Mouse (Mus musculus): Measurements from ENCODE around the gene Nfatc3. TPM values are rescaled to one million over a fixed set of nuclear protein-coding genes. Genes with fewer than 3 reads are reported as not detected.

The Nfatc3 gene
- polyA plus RNA-seq, 1 experiment from 2014 or later: 26.6 TPM

Other genes starting within 250 kb of the Nfatc3 start
- gene Ranbp10, start 231.5 kb upstream of the Nfatc3 start, polyA plus RNA-seq (2015; fragmentation: Nextera tagmentation; extraction: Ambion mirVana): 8.4 and 9.9 TPM in 2 replicates
- 0.10 and 0.18 TPM in 2 replicates for gene Tsnaxip1, start 231.1 kb upstream of the Nfatc3 start, polyA plus RNA-seq (2015; fragmentation: Nextera tagmentation; extraction: Ambion mirVana)
- gene Cenpt, start 205.6 kb upstream of the Nfatc3 start, polyA plus RNA-seq (2015; fragmentation: Nextera tagmentation; extraction: Ambion mirVana): 25.1 and 28.2 TPM in 2 replicates
- 55.4 and 56.2 TPM in 2 replicates for gene Thap11, start 203.7 kb upstream of the Nfatc3 start, polyA plus RNA-seq (2015; fragmentation: Nextera tagmentation; extraction: Ambion mirVana)
- 169 and 192 TPM in 2 replicates for gene Nutf2, start 198.3 kb upstream of the Nfatc3 start, polyA plus RNA-seq (2015; fragmentation: Nextera tagmentation; extraction: Ambion mirVana)
- 35.6 and 39.0 TPM in 2 replicates for gene Edc4, start 178.0 kb upstream of the Nfatc3 start, polyA plus RNA-seq (2015; fragmentation: Nextera tagmentation; extraction: Ambion mirVana)
- 0.56 and 0.68 TPM in 2 replicates for gene Nrn1l, start 165.3 kb upstream of the Nfatc3 start, polyA plus RNA-seq (2015; fragmentation: Nextera tagmentation; extraction: Ambion mirVana)
- gene Pskh1, start 158.4 kb upstream of the Nfatc3 start, polyA plus RNA-seq (2015; fragmentation: Nextera tagmentation; extraction: Ambion mirVana): 18.4 and 21.6 TPM in 2 replicates
- 0.99 TPM in 2 replicates for gene Ctrl, start 125.0 kb upstream of the Nfatc3 start, polyA plus RNA-seq (2015; fragmentation: Nextera tagmentation; extraction: Ambion mirVana)
- 385 and 398 TPM in 2 replicates for gene Psmb10, start 120.4 kb upstream of the Nfatc3 start, polyA plus RNA-seq (2015; fragmentation: Nextera tagmentation; extraction: Ambion mirVana)
- 0.40 and 0.62 TPM in 2 replicates for gene Lcat, start 115.5 kb upstream of the Nfatc3 start, polyA plus RNA-seq (2015; fragmentation: Nextera tagmentation; extraction: Ambion mirVana)
- 17.5 and 18.6 TPM in 2 replicates for gene Slc12a4, start 92.7 kb upstream of the Nfatc3 start, polyA plus RNA-seq (2015; fragmentation: Nextera tagmentation; extraction: Ambion mirVana)
- gene Dpep3, start 79.4 kb upstream of the Nfatc3 start, polyA plus RNA-seq (2015; fragmentation: Nextera tagmentation; extraction: Ambion mirVana): not detected in 2 replicates
- gene Dus2, start 67.5 kb upstream of the Nfatc3 start, polyA plus RNA-seq (2015; fragmentation: Nextera tagmentation; extraction: Ambion mirVana): 25.6 TPM in 2 replicates
- 0.20 TPM in 1 of 2 replicates, not detected in the other for gene Dpep2nb, start 52.9 kb upstream of the Nfatc3 start, polyA plus RNA-seq (2015; fragmentation: Nextera tagmentation; extraction: Ambion mirVana)
- 21.3 and 21.7 TPM in 2 replicates for gene Ddx28, start 47.0 kb upstream of the Nfatc3 start, polyA plus RNA-seq (2015; fragmentation: Nextera tagmentation; extraction: Ambion mirVana)
- gene Esrp2, start 78.1 kb downstream of the Nfatc3 start, polyA plus RNA-seq (2015; fragmentation: Nextera tagmentation; extraction: Ambion mirVana): 8.8 and 9.6 TPM in 2 replicates
- 11.0 and 11.7 TPM in 2 replicates for gene Pla2g15, start 91.6 kb downstream of the Nfatc3 start, polyA plus RNA-seq (2015; fragmentation: Nextera tagmentation; extraction: Ambion mirVana)
- 86.2 and 87.1 TPM in 2 replicates for gene Slc7a6, start 110.0 kb downstream of the Nfatc3 start, polyA plus RNA-seq (2015; fragmentation: Nextera tagmentation; extraction: Ambion mirVana)
- gene Slc7a6os, start 152.1 kb downstream of the Nfatc3 start, polyA plus RNA-seq (2015; fragmentation: Nextera tagmentation; extraction: Ambion mirVana): 42.9 and 47.5 TPM in 2 replicates
- 42.8 and 44.5 TPM in 2 replicates for gene Prmt7, start 152.1 kb downstream of the Nfatc3 start, polyA plus RNA-seq (2015; fragmentation: Nextera tagmentation; extraction: Ambion mirVana)

All from thymus, postnatal 0 days (tissue).